Mouse (Mus musculus): ENCODE results near the gene Morn5.

DNA sequence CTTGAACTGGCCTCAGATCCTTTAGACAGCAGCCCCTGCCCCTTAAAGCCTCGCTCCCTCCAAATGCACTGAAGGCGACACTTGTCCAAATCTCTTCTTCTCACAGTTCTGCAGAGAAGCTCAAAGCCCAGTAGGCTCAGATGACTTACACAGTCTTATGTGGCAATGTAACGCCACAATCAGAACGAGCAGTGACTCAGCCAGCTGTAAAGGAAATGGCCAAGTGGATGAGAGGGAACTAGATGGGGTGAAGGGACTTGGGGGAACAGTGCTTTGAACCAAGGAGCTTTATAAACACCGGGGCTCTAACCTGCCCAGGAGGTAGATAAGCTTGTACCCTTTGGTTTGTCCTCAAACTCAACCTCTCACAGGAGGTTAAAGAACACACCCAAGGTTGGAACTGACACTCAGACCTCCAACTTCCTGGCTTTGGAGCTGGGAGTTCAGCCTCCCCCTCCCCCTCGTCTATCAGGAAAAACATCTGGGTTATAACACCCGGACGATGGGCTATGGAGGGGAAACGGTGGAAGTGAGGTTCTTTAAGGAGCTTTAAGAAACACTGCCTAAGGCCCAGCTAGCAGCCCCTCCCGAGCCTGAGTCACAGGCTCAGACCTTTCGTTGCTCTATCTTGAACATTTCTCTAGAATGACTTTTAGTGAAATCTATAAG is 13.7 kb upstream of the Morn5 start:
- TF ChIP-seq POLR2A (IDR thresholded peaks at IDR 0.05; ENCODE audit: insufficient read depth, low read depth, low read length), result no peak; the same call in 1 of the 2 replicates
- no peak for TF ChIP-seq CTCF (IDR thresholded peaks at IDR 0.05)
